Mouse (Mus musculus): ENCODE data around the gene Acaca.
A peak's percentile ranks its signal among the peaks of the same experiment; 100 is the strongest.

Gene Acaca

GRCm38 (mm10) chr11:84150884-84151283 is 21.4 kb downstream of the Acaca start:
- DNase-seq = peak; percentile 26

- DNase-seq = no peak
Observed at GRCm38 (mm10) chr11:84156535-84157262, 27.2 kb downstream of the Acaca start.

- no peak for DNase-seq
Observed at GRCm38 (mm10) chr11:84164123-84164522, 34.7 kb downstream of the Acaca start.

- no peak for DNase-seq
Observed at GRCm38 (mm10) chr11:84164561-84164960, 35.1 kb downstream of the Acaca start.

- DNase-seq = no peak
Observed at GRCm38 (mm10) chr11:84167046-84167526, 37.6 kb downstream of the Acaca start, which contains the start of gene Gm11437. Gm11437 (minus strand) TSS chr11:84167476.

- DNase-seq = peak; percentile 68
Observed at GRCm38 (mm10) chr11:84168701-84169288, 39.3 kb downstream of the Acaca start.

GRCm38 (mm10) chr11:84172539-84173435 is 43.3 kb downstream of the Acaca start:
- DNase-seq = no peak

- no peak for DNase-seq
Observed at GRCm38 (mm10) chr11:84178571-84178970, 49.1 kb downstream of the Acaca start.

- peak; percentile 97 for DNase-seq
Observed at GRCm38 (mm10) chr11:84179226-84179953, 49.9 kb downstream of the Acaca start.

GRCm38 (mm10) chr11:84179954-84180598 is 50.6 kb downstream of the Acaca start:
- DNase-seq = peak; percentile 69

GRCm38 (mm10) chr11:84181286-84181685 is 51.8 kb downstream of the Acaca start:
- DNase-seq = no peak

GRCm38 (mm10) chr11:84188530-84188929 is 59.1 kb downstream of the Acaca start:
- DNase-seq = no peak

- DNase-seq = no peak
Observed at GRCm38 (mm10) chr11:84190581-84191233, 61.2 kb downstream of the Acaca start.

- peak; percentile 52 for DNase-seq
Observed at GRCm38 (mm10) chr11:84193249-84193648, 63.8 kb downstream of the Acaca start.

GRCm38 (mm10) chr11:84194751-84195150 is 65.3 kb downstream of the Acaca start:
- no peak for DNase-seq

GRCm38 (mm10) chr11:84197607-84198402 is 68.3 kb downstream of the Acaca start:
- DNase-seq = no peak

- DNase-seq = no peak
Observed at GRCm38 (mm10) chr11:84205776-84206175, 76.3 kb downstream of the Acaca start.

- DNase-seq = no peak
Observed at GRCm38 (mm10) chr11:84210876-84211275, 81.4 kb downstream of the Acaca start.

- DNase-seq = no peak
Observed at GRCm38 (mm10) chr11:84218951-84219350, 89.5 kb downstream of the Acaca start.

GRCm38 (mm10) chr11:84243562-84243961 is 114.1 kb downstream of the Acaca start:
- DNase-seq = peak; percentile 64

GRCm38 (mm10) chr11:84247370-84247769 is 117.9 kb downstream of the Acaca start:
- DNase-seq = no peak

Data from kidney, adult 9 months (tissue).